Mouse (Mus musculus) liver, postnatal 0 days (tissue): ENCODE data around the gene Adam6b.

ENCODE experiments used
- CTCF ChIP-seq: sonication (generic); IDR thresholded peaks from 2 replicates; pipeline ENCODE4 v1.5.1; 2016; ENCODE audit warnings: antibody characterized with exemption, low read depth
- EP300 ChIP-seq: IDR thresholded peaks from 2 replicates; pipeline ENCODE4 v1.6.1; 2016; ENCODE audit warnings: antibody characterized with exemption, low read depth, mild to moderate bottlenecking

- TF ChIP-seq EP300 (no peak), CTCF (no peak)
These were observed 6.5 kb upstream of the Adam6b start for GRCm38 (mm10) chr12:113482661-113483389.
